Mouse (Mus musculus) hematopoietic stem cell, adult 5-6 weeks (primary cell): ENCODE data around the gene Slc25a13. TPM values are rescaled to one million over a fixed set of nuclear protein-coding genes. Genes with fewer than 3 reads are reported as not detected.
A peak's percentile ranks its signal among the peaks of the same experiment; 100 is the strongest.

ENCODE experiments used
- ATAC-seq, 2 experiments: fragments of 125-278 bp in 1 of 2; replicated peaks in 1 of 2; 2 replicates each; pipeline ENCODE4 v1.8.0; 2016 to 2017; ENCODE audit warnings: inconsistent platforms in 2 of 2, mild to moderate bottlenecking in 2 of 2, moderate number of reproducible peaks in 2 of 2, low read depth in 1 of 2, moderate TSS enrichment in 1 of 2; ENCODE audit not compliant: low FRiP score in 2 of 2, poor library complexity in 2 of 2, severe bottlenecking in 2 of 2, insufficient read depth in 1 of 2, low TSS enrichment in 1 of 2
- total RNA-seq: library from RNA; stranded (forward); fragments of 172-1452, 232-1000 nt; gene quantifications from 2 replicates; pipeline ENCODE4 v1.2.3, GENCODE M21; 2017

Gene Slc25a13
- total RNA-seq, 1 experiment from 2014 or later, result 32.8 TPM

DNA sequence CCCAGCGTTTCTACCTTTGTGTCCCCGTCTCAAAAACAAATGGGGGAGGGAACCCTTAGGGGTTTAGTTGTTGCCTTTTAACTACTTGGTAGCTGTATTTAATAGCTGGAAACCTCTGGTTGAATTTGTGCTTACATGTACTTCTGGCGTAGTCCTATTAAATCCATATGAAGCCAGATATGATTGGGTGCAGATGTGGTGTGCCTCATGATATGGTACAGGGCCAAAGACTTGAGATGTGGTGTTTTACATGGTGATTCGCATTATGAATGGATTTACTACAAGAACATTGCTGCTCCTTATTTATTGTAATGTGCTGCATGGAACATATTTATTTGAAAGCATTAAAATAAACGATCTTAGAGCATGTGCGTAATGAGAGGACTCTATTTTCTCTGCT is 189.3 kb downstream of the Slc25a13 start:
- no peak for ATAC-seq

DNA sequence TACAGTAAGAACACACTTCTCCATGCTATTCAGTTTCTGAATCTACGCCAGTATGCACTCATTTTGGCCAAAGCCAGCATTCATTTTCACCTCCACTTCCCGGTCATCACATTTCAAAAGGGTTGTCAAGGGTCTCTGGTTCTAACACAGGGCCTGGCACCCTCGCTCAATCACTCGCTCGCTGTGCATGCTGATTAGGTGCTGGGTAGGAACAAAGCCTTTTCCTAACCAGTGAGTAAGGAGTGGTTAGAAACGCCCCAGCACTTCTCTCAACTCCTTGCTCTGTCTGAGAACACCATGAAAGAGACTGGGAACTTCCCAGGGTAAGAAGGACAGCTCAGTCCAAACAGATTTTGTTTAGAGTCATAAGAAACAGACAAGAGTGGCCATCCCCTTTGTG is 193.0 kb downstream of the Slc25a13 start:
- no peak for ATAC-seq

DNA sequence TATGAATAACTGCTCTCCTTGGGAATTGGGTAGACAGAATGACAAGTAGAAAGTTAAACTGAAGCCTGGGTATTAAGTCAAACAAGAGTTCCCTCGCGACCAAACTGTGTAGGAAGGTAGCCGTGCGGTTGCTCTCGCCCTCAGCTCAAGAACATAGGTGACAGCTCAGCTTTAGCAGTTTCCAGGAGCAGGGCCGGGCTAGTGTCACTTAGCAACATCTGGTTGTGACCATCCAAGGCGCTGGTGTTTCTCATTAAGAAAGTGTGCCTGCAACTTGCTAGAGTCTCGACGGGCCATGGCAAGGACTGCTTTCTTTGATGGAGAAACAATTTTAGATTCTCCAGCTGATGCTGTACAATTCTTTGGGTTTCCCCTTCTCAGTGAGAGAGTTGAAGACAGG is 200.0 kb downstream of the Slc25a13 start:
- no peak for ATAC-seq

DNA sequence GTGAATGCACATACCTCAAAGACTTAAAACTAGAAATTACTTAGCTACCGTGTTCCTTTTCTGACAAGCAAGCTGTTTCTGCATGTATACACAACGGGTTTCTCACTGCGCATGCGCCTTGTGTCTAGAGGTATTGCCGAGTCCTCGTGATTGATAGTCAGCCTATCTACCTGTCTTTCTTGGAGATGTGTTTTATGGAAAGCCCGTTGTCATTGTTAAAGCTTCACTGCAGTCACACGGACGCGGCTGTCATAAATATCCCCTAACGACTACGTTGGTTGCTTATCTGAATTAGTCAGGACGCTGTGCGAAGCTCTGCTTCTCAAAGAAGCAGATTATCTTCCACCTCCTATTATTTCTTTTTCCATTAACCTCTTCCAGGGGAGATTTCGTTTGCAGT is 201.4 kb downstream of the Slc25a13 start:
- ATAC-seq, result no peak

DNA sequence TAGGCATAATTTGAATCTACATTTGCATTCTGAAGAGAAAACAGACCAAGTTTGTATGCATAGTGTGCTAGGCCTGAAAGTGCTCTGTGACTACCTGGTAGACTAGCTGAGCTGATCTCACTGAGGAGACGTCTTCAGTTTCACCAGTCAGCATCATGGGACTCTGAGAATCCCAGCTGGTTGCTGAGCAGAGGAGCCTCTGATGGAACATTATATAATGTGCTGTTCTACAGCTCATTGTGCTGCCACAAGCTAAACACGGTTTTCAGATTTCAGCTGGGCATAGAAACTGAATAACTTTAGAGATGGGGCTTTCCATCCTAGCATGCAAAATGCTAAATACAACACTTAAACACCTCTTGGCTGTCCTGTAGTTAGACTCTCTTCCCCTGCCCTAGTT is 205.6 kb downstream of the Slc25a13 start:
- no peak for ATAC-seq

DNA sequence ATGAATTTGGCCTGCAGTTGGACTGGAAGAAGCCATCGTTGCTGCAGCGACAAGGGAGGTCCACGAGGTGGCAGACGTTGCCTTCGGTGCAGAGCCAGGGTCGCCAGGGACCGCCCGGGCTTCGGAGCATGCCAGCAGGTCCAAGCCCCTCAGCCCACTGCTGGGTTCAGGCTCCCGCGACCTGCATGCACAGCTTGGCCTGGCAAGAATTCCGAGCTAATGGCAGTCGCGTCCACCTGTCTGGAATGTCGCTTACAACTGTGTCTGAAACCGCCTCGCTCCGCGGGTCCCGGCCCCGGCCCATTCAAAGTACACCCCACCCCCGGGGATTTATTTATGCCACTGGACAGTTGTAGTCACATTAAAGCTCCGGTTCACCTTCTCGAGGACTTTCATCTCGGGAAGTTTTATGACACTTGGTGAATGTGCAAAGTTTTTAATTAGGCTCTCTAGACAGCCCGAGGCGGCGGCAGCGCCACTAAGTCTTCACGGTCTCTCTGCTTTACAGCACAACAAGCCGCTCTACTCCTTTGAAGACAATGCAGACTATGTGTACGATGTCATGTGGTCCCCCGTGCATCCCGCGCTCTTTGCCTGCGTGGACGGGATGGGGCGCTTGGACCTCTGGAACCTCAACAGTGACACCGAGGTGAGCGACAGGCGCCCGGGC is 211.1 kb downstream of the Slc25a13 start:
- peak; percentile 94 to 97 for ATAC-seq

DNA sequence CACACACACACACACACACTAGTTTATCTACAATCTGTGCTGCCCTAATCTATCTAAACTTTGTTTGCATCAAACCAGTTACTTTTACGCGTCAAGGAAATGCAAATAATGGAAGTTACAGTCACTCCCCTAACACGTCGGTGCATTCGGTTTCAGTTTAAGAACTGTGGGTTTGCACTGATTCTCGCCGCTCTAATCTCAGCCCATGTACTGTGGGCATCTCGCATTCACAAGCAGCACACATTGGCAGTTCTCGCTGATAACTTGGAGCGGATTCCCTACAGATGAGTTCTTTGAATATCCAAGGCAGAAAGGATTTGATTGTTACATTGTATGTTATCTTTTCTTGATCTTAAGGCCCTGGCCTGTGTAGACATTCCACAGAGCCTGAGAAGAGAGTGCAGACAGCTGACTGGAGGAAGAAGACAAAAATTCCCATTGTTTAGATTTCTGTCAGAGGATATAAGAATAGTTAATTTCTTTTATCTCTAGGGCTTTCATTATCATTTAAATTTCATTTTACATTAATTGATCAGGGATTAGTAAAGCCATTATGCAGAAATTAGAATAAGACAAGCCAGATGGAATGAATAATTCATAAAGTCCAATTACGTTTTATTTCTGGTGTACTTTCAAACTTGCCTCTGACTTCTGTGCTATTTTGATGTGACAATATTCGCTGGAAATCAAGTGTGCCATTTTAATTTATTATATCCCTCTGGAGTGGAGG is 212.1 kb downstream of the Slc25a13 start:
- ATAC-seq, result no peak

DNA sequence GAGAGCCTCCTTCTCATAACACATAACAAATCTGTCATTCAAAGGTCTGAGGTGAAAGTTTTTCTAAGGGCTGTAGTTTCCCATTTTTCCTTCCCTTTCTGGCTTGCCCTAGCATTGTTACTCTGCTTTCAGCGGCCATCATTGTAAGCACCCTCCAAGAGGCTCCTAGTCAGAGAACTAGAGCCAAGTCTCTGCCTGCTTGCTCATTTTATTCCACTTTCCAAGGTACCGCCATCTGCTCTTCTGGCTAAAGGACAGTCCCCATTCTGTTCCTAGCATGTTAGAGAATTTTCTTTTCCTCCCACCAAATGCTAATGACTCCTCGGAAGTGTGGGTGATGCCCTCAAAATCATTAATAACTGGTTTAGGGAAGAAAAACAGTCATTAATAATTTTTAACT is 214.9 kb downstream of the Slc25a13 start:
- no peak for ATAC-seq

DNA sequence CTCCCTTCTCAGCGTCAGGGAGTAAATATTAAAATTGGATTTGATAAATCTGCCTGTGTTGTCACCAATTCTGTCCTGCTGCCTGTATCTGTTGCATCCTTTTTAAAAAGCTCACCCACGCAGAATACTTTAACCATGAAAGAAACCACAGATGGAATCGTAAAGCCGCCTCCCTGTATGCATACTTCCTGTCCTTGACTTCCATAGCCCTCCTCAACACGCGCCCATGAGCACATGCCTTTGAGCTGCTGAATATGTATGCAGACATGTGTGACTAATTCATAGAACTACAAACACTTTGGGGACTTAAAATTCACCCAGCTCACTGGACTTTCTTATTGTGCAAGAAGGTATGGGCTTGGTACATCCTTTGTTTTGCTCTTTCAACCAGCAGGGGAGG is 219.4 kb downstream of the Slc25a13 start:
- no peak for ATAC-seq

DNA sequence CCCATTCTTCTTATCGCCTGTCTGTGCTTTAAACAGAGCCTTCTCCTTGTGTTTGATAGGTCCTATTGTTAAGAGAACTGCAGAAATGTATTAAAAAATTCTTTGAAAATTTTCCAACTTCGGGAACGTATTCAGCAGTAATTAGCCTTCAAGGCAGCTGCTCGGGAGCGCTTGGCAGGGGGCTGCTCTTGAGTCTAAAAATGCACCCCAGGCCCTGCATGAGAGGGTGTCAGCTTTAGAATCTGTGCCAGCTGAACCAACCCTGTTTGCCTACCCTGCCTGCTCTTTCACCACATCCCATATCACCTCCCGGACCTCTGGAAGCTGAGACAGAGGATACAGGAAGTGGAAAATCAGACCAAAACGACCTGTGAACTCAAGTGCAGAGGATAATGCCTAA is 223.9 kb downstream of the Slc25a13 start:
- ATAC-seq, result no peak

DNA sequence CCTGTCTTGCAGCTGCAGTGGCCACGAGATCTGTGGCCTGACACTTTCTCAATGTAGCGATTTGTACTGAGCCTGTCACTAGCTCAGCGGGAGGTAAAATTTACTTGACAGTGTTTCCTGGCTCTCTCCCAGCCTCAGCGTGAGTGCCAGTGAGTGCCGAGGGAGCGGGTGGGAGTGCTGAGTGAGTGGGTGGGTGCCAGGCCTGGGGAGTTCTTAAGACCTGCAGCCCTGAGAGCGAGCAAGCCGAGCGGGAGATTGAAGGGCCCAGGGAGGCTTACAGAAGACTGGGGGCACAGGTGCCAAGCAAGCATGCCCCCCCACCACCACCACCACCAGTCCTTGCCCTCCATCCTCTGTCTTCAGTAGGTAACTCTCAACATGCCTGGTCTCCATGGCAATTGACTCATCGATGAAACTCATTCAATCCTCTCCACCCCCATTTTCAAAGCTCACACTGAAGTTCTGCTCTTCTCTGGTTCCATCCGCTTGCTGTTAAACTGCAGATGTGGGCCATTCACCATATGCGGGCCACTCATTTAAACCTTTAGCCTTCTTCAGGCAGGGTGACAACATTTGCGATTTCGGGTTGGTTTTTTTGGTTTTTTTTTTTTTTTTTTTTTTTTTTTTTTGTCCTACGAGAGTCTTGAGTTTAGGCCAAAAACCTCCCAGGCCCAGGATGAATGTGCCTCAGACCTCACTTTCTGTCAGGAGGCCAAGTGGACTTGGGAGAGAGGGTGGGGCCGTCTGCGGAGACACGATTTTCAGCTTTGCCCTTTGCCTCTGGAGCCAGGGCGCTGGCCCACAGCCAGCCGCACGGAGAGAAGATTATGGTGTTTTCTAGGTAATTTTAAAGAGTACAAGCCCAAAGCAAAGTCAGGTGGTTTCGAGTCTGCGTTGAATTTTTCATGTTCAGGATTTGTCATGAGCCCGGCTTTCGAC is 224.9 kb downstream of the Slc25a13 start:
- no peak for ATAC-seq

DNA sequence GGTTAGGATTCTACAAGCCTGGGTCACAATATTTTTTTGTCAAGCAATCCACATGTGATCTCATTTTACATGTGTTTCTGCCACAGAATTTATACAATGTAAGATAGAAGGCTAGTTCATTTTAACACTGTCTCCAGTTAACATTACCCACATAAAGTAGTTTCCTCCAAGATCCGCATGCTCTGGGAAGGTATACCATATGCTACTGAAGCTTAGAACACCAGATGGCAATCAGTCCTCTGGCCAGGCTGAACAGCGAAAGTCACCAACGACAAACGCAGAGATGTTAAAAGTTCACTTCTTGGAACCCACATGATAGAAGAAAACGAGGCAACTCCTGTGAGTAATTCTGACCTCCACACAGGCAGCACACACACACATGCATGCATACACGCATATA is 225.7 kb downstream of the Slc25a13 start:
- no peak for ATAC-seq
